Mouse (Mus musculus) ES-E14 (cell line): ENCODE measurements around the gene Tas1r2.

Experiments
- CHD2 ChIP-seq: IDR thresholded peaks from 2 replicates; pipeline ENCODE4 v1.6.1; 2014; ENCODE audit warnings: mild to moderate bottlenecking, low read depth, low read length, inconsistent platforms
- HCFC1 ChIP-seq: IDR thresholded peaks from 2 replicates; pipeline ENCODE4 v1.6.1; 2012; ENCODE audit warnings: low read length, inconsistent platforms, borderline replicate concordance; ENCODE audit not compliant: insufficient read depth
- MAFK ChIP-seq: IDR thresholded peaks from 2 replicates; pipeline ENCODE4 v1.6.1; 2014; ENCODE audit warnings: mild to moderate bottlenecking, low read depth, low read length, inconsistent platforms; ENCODE audit not compliant: insufficient read depth
- ZC3H11A ChIP-seq: IDR thresholded peaks from 2 replicates; pipeline ENCODE4 v1.6.1; 2012; ENCODE audit warnings: low read depth, mild to moderate bottlenecking, inconsistent platforms, low read length, borderline replicate concordance
- ZNF384 ChIP-seq: IDR thresholded peaks from 2 replicates; pipeline ENCODE4 v1.6.1; 2012; ENCODE audit warnings: low read depth, low read length, inconsistent platforms

GRCm38 (mm10) chr4:139639801-139640200 lies 13.5 kb upstream of the Tas1r2 start:
- TF ChIP-seq HCFC1 (no peak), ZNF384 (no peak), ZC3H11A (no peak), MAFK (no peak), CHD2 (no peak)
